Mouse (Mus musculus): ENCODE results near the gene Prss35.

The Prss35 gene

DNA sequence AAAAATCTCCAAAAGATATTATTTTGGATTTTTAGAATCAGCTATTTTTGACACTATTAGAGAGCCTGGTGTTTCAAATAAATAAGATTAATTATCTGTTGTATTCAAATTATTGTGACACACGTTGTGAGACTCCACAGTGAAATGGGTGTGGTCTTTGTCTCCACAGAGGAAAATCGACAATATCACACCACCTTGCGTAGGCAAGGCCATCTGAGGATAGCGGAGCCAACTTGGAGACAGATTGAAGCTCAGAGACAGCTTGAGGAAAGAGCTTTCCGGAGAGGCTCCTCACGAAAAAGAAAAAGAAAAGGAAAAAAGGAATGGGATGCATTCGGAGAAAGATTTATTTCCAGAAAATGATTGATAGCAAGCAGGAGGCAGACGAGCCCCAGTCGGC, 8.7 kb upstream of the Prss35 start:
- no peak for DNase-seq

DNA sequence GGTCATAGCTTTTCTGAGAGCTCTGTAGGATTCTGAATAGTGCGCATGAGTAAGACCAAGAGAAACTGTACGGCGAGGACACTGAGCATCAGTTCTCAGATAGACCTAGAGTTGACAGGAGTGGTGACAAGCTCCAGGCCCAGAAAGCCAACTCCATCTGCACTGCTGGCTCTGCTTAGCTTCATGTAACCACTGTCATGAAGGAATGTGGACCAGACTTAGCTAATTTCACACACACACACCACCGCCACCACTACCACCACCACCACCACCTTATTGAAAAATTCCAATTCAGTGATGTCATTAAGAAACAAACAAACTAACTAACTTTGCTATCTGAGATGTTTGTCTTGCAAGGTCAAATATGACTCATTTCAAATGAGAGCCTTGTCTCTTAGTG, 6.5 kb upstream of the Prss35 start:
- DNase-seq = no peak

DNA sequence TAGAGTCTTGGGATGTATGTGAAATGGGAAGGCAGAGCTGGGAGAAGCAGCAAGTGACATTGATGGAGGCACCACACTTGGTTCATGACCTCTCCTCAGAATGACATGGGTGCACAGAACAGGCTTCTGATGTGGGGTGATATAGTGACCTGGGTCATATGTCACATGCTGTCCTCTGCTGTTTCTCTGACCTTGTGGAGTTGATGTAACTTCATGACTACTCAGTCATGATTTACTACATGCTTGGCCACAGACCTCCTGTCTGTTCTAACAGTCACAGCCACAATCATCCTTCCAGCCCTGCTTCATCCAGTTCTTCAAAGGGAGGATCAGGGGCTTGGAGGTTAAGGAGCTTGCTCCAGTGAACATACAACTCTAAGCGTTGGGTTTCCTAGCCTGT, 5.4 kb upstream of the Prss35 start:
- DNase-seq = no peak

DNA sequence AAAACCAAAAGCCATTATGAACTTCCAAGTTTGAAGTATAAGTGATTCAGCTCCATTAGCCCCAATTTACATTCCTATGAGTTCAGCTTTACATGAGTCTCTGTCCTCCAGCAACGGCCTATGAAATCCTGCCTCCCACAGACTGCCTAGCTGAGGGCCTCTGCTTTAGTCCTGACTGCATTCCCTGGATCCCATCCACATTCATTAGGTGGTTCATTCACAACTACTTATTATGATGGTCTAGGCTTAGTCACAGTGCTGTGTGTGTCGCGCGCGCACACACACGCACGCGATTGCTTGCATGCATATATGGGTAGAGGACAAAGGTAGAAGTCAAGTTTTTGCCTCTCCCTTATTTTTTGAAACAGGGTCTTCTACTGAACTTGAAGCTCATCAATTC, 4.6 kb upstream of the Prss35 start:
- DNase-seq = no peak

DNA sequence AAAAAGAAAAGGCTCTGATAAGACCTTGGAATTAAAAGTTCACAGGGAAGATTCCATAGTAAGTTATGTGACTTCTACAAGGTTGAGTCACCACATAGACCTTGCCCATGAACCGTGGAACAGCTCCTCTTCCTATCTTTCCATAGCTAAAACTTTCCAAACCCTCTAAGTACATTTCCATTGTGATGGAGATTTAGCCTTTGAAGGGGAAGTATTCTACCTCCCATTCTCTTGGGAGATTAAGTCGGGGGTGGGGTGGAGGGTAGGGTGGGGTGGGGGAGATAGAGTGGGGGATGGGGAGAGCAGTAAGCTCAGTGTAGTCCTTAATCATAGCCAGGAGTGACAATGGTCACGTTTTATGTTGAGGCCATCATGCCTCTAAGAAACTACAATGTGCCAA, 3.5 kb upstream of the Prss35 start:
- DNase-seq = no peak

DNA sequence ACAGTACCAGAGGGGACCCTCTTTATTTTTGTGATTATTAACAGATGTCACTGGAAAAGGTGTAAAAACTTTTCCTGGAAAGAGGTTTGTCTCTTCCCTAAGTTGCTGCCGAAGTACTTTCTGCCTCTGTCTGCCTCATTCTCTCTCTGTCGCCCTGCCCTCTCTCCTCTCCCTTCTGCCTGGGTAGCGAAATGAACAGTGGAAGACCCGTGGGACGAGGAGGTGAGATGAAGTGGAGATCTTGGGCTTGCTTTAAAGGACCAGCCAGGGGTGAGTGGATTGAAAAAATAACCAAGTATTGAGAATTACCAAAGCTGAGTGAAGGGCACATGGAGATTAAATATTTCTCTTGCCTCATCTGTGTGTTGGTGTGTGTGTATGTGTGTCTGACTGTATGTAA, 592 bp downstream of the Prss35 start:
- DNase-seq = no peak

DNA sequence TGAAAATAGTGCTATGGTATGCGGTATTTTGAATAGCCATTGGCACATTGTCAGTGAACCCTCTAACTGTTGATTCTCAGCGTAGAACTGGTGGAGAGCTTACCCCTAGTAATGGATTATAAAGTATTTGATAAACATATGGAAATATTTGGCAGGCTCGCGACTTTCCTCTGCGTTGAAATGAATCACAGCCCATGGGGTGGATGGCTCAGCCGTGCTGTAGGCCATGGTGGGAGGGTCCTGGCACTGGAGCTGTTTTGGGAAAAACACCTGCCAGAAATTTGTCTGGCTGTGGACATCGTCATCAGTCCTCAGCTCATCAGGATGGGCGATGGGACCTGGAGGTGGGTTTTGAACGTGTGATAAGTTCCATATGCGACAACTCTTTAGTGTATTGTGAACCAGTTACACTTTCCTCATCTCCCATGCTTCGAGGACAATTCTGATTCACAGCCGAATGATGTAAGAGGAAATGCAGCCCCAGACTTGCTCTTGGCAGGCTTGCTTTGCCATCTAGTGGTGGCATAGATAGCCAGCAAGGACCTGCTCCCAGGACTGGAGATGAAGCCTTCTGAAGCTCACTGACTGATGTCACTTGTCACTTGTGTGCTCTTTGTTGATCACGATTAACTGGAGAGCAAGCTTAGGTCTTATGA, 2.6 kb downstream of the Prss35 start:
- DNase-seq = no peak

DNA sequence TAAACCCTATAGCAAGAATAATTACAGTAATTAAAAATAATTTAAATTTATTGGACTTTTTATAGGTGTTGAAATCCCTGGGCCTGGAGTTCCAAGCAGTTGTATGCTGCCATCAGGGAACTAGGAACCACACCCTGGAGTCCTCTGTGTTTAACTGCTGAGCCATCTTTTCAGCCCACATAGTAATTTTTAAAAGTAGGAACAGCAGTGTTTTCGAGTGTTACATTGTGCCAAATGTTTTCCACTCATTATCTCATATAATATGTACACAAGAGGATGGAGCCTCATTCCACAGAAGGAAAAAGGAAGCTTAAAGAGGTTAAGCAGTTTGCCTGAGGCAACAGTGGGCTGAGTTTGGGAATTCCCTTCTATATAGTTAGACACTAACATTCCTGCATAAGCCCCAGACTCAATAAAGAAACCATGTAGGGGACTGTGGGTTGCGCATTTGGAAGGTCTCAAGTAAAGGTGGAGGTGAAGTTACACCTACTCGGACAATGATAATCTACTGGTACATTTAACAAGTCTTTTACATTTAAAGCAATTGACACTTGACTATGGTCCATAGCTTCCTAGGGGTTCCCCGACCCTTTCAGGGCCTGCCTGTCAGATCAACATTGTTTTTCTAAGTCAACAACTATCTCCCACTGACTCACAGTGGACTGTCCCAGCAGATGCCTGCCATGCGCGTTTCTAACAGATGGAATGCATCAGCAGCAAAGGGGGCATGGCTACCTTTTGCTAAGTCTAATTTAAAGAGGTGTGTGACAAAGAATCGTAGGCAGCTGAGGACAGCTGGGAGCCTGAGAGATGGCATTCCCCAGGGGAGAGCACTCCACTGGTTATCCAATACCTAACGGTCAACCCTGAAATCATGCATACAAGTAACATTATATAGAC, 19.3 kb downstream of the Prss35 start:
- DNase-seq = no peak

DNA sequence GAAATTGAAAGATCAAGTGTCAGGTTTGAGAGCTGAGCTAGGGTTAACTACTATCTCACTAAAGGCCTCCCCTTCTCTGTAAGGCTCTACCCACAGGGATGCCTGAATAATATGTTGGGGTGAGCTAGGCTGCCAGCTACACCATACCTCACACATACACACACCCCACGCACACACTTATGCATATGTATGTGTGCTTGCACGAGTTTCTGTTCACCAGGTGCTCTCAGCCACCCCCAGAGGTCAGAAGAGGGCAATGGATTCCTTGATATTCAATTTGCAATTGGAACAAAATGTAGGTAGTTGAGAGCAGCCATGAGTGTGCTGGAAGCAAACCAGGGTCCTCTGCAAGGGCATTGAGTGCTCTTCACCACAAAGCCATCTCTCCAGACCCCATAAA, 20.6 kb downstream of the Prss35 start:
- DNase-seq = no peak

DNA sequence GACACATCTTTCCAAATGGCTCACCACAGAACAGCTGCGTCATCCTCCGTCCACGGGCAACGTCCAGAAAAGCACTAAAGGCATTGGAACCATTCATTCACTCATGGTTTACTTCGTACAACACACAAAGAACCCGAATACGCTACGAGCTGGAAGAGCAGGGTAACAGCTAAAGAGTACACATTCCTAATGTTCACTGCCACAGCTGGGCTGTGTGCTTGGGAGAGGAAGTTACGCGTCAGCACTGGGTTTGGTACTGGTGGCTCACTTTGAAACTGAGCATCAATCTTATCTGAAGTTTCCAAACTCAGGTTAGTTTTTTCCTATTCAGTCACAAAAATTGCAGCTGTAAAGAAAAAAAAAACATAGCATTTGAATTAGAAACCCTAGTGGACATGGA, 23.5 kb downstream of the Prss35 start:
- DNase-seq = no peak

DNA sequence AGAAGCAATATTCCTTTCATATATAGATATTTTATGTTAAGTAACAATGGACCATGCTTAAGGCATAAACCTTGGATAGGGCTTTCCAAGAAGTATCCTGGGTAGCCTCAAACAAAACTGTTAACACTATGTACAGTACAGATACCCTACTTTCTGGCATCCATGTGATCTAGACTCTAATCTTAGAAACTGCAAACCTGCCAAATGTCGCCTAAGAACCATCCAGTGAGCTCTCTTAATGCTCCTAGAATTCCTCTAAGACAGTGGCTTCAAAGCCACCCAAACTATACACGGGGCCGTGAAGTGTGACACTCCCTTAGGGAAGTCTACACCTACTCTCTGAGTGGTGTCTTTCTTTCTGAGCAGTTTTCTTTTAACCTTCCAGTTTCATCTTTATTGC, 29.4 kb downstream of the Prss35 start:
- no peak for DNase-seq

DNA sequence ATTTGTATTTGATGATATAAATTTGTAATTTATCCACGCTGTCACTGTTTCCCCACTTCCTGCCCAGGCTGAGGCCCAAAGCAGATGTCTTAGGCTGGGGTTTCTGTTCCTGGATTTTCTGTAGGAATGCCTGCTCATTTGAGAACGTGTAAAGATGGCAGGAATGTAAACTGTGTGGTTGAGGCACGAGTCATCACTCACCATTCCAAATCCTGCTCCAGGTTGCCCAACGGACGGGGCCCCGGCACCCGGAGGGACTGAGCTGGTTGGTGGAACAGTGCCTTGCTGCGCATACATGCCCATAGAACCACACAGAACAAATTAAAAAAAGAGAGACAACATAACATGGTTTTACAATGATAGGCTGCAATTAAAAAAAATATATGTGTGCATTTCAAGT, 30.5 kb downstream of the Prss35 start:
- DNase-seq = no peak

DNA sequence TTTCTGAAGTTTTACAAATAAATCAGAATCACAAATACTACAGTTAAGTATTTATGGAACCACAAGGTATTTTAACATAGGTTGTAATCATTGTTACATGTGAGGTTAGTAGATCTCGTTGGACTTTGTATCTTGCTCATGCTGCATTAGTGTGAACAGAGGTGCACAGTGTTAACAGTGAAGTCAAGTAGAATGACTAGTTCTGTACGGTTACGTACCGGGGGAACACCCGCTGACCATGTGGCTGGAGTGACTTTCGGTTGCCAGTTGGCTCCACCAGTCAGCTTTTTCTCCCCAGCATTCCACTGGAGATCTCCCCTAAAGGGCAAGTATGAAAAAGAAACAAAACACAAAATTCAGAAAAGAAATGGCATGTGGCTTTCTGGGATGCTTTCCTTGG, 31.9 kb downstream of the Prss35 start:
- DNase-seq = no peak

DNA sequence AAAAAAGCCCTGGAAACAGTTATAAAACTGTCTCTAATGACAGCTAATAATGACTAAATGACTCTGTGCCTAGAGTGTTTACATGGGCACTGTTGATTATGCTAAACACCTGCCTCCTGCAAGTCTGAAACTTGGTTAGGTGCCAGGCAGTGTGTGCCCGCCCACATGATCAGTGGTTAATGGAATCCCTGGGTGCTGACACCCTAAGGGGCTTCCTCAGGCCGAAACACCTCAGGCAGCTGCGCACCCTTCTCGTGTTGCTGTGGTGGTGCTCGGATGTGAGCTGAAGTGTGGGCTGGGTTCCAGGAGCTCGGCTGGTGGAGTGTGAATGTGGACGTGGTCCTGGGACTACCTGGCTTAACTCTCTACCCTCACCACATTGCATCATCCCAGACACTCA, 33.9 kb downstream of the Prss35 start:
- DNase-seq = no peak

DNA sequence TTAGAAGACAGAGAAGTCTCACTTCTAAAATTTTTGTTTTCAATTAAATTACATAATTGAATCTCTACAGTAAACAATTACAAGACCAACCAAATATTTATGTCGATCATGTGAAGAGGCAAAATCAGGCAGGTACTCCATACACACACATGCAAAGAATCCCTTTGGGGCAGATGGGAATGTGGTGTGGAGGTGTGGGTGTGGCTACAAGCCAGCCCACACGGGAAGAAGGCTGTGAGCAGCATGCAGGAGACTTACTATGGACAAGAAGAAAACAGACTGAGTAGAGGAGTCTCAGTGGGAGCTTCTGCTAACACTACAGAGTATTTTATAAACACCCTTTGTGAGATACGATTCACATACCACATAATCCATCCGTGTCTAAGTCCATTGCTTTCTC, 34.8 kb downstream of the Prss35 start:
- no peak for DNase-seq

DNA sequence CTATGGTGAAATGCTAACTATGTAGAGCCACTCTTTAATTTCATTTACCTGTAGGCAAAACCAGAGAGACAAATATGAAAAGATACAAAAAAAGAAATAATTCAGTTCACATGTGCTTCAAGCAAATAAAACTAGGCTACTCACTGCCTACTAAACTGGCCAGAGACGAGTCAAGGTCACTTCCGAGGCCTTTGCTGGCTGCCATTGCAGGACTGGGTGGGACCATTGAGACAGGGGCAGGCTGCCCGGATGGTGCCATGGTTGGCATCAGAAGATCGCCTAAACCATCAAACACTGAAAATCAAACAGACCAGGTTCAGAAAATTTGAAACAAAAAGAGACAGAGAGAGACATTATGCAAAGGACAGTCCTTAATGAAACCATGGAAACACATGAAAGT, 38.0 kb downstream of the Prss35 start:
- no peak for DNase-seq

DNA sequence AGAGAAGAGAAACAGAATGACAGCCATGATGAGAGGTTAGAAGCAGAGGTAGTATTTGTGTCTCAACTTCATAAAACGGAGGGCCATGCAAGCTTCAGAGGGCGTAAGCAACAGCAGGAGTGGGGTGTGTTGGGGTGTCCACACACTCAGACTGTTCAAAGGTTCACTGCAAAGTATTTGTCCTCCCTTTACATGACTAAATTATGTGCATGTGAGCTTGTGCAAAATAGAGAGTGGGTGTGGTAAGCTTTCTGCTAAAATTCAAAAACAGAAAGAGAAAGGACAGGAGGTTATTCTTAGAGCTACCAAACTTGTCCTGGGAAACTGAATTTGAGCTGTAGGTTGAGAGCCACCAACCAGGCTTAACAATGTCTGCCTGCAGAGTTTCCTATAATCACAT, 39.4 kb downstream of the Prss35 start:
- no peak for DNase-seq

DNA sequence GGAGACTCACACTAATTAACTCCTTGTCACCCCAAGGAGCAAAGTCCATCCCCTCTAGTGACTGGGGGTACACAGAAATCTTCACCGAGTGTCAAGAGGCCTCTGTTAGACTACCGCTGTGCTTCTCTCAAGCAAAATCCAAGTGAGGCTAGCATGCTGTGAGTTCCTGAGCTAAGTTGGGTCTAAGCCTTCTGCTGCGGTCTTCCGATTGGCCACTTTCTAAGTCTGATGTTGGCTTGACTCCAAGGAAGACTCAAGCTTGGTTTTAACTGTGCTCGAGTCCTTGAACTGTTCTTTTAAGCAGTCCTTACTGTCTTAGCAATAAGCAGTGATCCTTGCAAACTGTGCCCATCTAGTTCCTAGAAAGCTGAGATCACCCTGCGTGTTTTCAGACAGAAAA, 45.7 kb downstream of the Prss35 start:
- no peak for DNase-seq

DNA sequence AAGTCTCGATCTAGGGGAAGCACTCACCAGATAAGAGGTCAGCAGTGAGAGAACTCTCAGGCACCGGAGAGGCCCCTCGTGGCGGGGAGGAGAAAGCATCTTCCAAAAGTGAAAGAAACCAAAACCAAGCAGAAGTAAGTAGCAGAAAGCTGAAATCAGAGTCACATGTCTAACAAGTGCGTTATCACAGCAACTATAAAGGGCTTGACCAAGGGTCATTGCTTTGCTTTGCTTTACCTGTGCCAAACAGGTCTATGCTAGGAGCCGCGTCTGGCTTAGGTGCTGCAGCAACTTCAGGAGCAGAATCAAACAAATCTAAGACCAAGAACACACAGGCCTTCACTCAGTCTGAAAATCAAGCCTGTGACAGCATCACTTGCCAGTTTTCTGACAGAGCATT, 48.5 kb downstream of the Prss35 start:
- DNase-seq = no peak

DNA sequence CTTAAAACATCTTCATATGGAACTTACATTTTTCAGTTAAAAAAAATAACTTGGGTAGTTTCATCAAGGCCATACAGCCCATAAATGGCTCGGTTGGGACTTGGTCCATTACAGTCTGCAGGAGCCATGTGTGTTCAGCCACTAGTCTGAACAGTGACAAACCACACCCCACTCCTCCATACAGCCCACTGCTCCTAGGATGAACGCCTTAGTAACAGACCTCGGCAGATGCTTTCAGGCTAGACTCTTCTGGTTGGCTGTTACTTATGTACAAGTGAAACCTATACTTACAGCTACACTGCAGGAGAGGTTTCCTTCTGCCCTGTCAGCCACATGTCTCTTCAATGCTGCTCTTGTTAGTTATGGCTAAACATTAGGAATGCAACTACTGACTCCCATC, 51.8 kb downstream of the Prss35 start:
- no peak for DNase-seq

DNA sequence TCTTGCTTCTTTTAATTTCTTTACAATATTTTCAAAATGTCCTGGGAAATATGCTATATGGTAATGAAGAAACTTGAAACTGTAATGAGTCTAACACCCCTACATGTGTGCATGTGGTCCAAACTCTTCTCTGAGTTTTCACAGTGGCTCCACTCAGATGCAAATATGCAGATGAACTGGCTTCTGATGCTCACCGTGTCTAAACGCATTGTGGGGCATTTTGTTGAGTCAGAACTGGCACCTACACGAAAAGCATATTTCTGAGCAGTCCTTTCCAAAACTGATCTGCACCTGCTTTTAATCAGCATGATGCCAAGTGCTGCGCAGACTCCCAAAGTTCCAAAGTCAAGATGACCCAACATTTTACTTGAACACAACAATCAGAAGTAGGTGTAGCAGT, 54.1 kb downstream of the Prss35 start:
- no peak for DNase-seq

DNA sequence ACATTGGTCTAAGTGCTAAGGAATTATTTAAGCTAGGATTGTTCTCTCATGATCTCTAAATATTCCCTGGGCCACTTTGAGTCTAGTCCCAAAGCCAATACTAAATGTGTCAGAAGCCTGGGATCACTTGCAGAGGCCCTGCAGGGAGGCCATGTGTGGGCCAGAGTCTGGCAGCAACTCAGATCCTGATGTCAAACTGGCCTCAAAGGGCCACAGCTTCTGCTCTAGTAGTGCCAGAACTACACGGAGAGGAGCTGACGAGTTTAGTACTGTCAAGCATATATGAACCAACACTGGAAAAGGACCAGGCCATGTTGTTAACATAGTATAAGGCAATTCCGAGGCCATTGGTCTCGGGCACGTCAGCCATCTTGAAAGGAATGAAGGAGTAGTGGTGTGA, 54.7 kb downstream of the Prss35 start:
- DNase-seq = no peak

DNA sequence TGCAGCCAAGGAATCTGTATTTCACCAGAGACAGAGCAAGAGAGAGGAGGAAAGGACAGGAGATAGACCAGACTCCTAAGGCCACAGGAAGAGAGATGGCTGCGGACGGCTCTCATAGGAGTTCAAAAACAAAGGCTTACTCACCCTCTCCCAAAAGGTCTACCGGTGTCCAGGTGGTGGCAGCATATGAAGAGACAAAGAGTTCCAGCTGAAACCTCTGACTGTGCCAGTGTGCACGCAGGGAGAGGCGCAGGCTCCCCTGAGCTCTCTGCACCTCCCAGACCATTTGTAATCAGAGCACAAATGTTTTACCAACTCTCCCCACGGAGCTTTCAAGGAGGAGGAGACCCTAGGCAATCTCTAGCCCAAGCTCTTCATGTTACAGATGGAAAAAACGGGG, 55.2 kb downstream of the Prss35 start:
- DNase-seq = no peak

DNA sequence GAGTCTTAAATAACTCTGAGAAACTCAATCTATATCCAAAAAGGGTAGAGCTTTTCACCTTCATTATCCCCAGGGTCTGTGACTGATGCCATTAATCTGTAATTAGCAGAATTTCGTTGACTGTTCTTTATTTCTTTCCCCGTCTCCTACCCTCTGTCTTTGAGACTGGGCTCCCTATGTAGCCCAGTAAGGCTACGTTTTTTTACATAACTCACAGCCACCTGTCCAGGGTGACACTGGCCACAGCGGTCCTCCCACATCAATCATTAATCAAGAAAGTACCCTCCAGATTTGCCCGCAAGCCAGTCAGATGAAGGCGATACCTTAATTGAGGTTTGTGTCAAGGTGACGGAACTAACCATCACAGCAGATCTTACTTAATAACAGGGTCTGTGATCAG, 55.6 kb downstream of the Prss35 start:
- DNase-seq = no peak

Data from B cell, adult 2 months (primary cell).